Mouse (Mus musculus) embryonic fibroblast, embryonic 13.5 days (primary cell): Measurements from ENCODE around the gene Rab31.

Experiments used
- CTCF ChIP-seq: IDR thresholded peaks from 2 replicates; pipeline ENCODE4 v1.5.1; 2011; ENCODE audit warnings: mild to moderate bottlenecking, control low read depth, low read length, moderate library complexity, borderline replicate concordance; ENCODE audit not compliant: insufficient read depth
- POLR2A ChIP-seq: IDR thresholded peaks from 2 replicates; pipeline ENCODE4 v1.6.1; 2011; ENCODE audit warnings: low read depth, mild to moderate bottlenecking, control low read depth, low read length, moderate library complexity

GRCm38 (mm10) chr17:65639144-65639543 lies 133.4 kb downstream of the Rab31 start:
- TF ChIP-seq POLR2A (no peak), CTCF (no peak)
